Mouse (Mus musculus) gastrocnemius, postnatal 25 days (tissue): ENCODE measurements around the gene AI481877. TPM values are rescaled to one million over a fixed set of nuclear protein-coding genes. Genes with fewer than 3 reads are reported as not detected.
A peak's percentile ranks its signal among the peaks of the same experiment; 100 is the strongest.

ENCODE experiments used
- DNase-seq: peaks from one replicate; pipeline ENCODE4 v3.0.0; 2022
- total RNA-seq, 2 experiments: library from RNA; stranded (reverse); gene quantifications; 1 replicate in 1 of 2; 2 replicates in 1 of 2; pipeline ENCODE4 v1.2.3; 2021

The AI481877 gene
- total RNA-seq, 2 experiments from 2014 or later, result not detected

DNA sequence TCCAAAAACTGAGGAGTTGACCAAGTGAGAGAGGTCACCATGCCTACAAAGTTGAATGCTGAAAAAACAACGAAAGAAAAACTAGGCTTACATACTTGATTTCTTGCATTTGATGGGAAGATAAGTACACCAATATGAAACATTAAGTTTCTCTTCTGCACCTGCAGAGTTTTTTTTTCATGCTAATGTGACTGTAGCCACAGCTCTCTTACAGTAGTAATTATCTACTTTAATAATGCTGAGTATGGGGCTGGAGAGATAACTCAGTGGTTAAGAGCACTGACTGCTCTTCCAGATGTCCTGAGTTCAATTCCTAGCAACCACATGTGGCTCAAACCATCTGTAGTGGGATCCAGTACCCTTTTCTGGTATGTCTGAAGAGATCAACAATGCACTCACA is 13.7 kb downstream of the AI481877 start:
- no peak for DNase-seq

DNA sequence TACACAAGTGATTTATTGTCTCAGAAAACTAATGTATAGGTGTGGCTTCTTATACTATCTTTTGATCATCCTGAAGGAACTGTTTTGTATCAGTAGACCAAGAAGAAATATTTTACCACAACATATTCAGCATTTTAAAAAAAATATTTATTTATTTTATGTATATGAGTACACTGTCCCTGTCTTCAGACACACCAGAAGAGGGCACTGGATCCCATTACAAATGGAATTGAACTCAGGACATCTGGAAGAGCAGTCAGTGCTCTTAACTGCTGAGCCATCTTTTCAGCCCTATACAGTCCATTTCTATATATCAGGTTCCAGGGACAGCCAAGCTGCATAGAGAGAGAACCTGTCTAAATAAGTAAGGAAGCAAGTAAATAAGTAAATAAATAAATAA is 15.2 kb downstream of the AI481877 start:
- no peak for DNase-seq

- DNase-seq, result no peak
Observed at GRCm38 (mm10) chr4:59117644-59118495, 20.9 kb downstream of the AI481877 start.

DNA sequence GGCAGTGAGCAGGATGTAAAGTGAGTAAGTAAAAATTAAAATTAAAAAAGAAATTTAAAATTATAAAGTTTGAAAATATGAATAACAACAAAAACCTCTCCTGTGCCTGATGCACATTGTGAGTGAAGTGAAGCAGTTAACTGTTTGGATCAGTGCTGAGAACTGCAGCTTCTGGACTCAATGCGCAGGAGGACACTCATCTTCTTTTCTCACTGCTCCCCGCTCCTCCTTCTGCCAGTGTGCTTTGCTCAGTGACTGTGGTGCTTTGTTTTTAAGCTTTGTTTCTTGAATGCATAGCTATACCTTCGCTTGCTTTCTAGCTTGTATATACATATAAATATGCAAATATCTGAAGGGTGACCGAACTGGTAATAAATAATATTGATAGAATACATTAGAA is 30.1 kb downstream of the AI481877 start:
- no peak for DNase-seq

DNA sequence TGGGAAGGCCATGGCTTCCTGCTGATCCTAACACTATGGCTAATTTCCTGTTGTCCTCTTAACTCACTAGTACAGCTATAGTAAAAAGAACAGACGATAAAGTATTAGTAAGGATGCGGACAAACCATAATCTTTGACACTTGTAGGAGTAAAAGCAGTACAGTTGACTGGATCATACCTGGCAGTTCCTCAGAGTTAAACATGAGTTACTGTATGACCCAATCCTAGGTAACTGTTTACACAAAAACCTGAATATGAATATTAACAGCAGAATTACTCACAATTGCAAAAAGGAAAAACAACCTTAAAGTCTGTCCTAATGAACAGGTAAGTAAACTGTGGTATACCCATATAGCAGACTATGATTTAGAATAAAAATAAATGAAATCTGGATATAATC is 30.9 kb downstream of the AI481877 start:
- no peak for DNase-seq

GRCm38 (mm10) chr4:59106661-59107060 is 32.1 kb downstream of the AI481877 start:
- DNase-seq, result no peak

- DNase-seq, result no peak
Observed at GRCm38 (mm10) chr4:59104166-59104565, 34.6 kb downstream of the AI481877 start.

- peak; percentile 30 for DNase-seq
Observed at GRCm38 (mm10) chr4:59096393-59096792, 42.4 kb downstream of the AI481877 start.

- DNase-seq, result no peak
Observed at GRCm38 (mm10) chr4:59089391-59089790, 49.4 kb downstream of the AI481877 start.

DNA sequence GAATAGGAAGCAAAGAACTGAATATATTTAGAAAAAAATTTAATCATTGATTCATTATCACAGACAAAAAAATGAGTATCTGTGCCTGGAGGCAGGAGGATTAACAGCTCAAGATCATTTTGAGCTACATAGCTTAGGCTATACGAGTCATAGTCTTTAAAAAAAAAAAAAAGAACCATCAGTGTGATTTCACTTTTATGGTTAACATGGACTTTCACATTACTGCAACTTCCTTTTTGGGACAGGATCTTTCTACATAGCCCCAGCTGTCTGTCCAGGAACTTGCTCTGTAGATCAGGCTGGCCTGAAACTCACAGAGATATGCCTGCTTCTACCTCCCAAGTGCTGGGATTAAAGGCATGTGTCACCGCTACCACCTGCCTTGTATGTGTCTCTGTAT is 55.4 kb downstream of the AI481877 start:
- DNase-seq, result no peak

- no peak for DNase-seq
Observed at GRCm38 (mm10) chr4:59069276-59069675, 69.5 kb downstream of the AI481877 start.

GRCm38 (mm10) chr4:59062526-59062925 is 76.3 kb downstream of the AI481877 start:
- DNase-seq, result no peak

DNA sequence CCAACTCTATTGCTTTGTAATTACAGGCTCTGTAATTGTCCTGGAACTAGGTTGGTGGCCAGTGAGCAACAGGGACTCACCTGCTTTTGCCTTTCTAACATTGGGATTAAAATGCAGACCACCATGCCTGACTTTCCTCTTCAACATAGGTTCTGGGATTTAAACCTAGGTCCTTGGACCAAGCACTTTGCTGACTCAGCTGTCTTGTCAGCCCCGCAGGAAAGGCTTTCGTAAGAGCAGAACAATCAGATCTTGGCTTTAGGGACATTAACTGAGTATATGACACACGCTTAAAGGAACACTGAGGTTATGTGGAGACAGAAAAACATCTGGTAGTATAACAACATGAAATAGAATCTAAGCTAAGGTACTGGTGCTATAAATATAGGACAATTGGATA is 80.9 kb downstream of the AI481877 start:
- DNase-seq, result no peak

- DNase-seq, result no peak
Observed at GRCm38 (mm10) chr4:59051081-59051480, 87.7 kb downstream of the AI481877 start.

GRCm38 (mm10) chr4:59047222-59047621 is 91.6 kb downstream of the AI481877 start:
- DNase-seq, result no peak

DNA sequence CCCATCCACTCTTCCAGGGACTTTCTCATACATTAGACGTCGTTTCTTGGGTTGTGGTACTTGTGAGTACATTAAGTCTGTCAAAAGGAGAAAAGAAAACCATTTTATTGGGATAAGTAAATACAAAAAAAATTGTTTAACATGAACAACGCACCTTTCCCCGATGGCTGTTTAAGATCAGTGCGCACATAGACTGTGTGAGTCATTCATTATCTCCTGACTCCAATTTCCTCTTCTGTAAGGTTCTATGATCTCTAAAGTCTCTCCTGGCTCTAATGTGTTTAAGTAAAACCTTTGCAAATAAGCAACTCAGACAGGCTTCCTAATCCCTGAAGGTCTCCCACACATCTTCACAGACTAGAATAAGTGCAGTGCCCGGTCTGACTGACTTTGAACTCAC is 94.9 kb downstream of the AI481877 start:
- DNase-seq, result no peak

DNA sequence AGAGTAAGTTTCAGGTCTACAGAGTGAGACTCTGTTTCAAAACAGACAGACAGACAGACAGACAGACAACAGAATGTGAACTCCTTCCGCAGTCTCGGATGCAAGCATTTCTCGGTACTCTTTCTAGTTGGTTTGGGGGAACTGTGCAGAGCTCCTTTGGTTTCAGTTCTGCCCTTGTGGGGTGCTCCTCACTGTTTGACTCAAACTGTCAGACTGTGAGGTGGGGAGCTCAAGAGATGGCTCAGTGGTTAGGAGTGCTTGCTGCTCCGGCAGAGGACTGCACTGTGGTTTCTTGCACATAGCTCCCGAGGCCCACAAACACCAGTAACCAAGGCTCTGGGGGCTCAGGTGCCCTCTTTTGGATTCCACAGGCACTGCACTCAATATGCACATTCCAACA is 95.7 kb downstream of the AI481877 start:
- DNase-seq, result no peak

GRCm38 (mm10) chr4:59040397-59041287 is 98.1 kb downstream of the AI481877 start:
- DNase-seq, result no peak

DNA sequence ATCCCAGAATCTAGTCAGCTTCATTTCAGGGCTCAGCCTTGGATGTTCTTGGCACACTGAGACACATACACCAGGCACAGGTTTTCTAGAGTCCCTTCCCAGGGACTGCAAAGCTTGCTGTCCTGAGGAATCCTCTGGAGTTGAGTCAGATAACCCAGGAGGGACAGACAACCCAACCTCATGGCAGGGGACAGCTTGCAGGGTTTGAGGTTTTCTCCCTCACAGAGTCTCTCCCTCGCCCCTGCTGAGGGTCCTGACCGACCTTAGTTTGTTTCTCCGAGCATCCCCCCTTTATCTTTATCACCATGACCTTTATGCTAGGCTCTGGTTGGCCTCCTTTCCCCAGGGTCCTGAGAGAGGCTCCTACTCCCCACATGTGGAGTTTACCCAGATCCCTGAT is 101.3 kb downstream of the AI481877 start:
- DNase-seq, result no peak

DNA sequence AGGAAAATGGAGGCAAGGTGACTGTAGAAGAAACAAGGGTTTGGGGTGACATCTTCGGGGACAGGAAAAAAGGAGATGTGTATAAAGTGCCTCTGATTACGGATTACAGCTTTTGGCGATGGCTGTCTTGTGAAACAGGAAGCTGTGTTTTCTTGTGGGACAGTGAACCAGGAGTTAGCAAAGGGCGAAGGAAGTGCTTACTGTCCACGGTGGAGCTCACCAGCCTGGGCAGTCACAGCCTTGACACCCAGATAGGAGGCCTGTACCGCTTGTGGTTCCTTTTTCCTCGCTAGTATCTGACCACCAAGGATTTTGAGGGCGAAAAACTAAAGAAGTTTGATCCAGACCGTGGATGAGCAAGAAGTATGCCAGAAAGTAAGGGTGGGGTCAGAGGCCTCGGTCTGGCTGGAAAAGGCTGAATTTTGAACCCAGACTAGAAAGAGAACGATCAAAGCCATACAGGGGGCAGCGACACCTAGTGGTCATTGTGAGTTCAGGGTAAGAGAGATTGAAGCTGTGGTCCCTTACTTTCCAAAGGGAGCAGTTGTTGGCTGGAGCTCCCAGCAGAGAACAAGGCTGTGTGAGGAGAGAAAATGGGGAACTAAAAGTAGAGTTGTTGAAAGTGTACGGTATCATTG is 102.2 kb downstream of the AI481877 start:
- peak; percentile 63 for DNase-seq

DNA sequence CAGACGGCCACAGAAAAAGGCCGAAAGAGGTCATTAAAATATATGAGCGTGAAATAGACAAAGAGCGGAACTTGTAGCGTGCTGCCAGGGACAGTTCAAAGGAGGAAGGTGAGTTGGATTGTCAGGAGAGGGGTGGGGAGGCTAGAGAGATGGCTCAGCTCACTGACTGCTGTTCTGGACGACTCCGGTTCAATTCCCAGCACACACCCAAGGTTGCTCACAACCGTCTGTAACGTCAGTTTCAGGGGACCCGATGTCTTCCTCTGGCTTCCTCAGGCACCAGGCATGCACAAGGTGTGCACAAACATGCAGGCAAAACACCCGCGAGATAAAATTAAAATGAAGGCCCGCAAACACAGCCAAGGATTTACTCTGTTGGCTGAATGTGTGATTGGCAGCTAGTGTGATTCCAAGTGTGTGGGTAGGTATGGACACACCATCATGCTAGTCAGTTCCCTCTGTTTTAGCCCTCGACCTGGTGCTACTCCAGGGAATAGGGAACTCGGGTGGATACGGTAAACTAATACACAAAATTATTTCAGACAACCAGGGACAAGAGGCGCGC is 102.9 kb downstream of the AI481877 start:
- no peak for DNase-seq
